Mouse (Mus musculus): ENCODE results near the gene Gtdc1. TPM values are rescaled to one million over a fixed set of nuclear protein-coding genes. Genes with fewer than 3 reads are reported as not detected.

The Gtdc1 gene
- total and polyA plus RNA-seq, 2 experiments from 2014 or later = 18.6 to 43.4 TPM

GRCm38 (mm10) chr2:44763898-44764297, 163.6 kb downstream of the Gtdc1 start:
- WGBS = 88% methylated on average over 1 of the region's 1 CpGs
- Histone ChIP-seq H3K4me2 (ENCODE audit: low read depth, low read length, poor library complexity, severe bottlenecking) (no peak overlapping the region), H3K36me3 (ENCODE audit: insufficient read depth, low read length) (no peaks in the 10 kb centered on the region)

GRCm38 (mm10) chr2:44736618-44737017, 190.8 kb downstream of the Gtdc1 start:
- 98% methylated on average over 1 of the region's 1 CpGs for WGBS
- Histone ChIP-seq H3K36me3 (ENCODE audit: insufficient read depth, low read length) (no peaks in the 10 kb centered on the region), H3K4me3 (ENCODE audit: low read depth, low read length) (no peak overlapping the region), H3K27ac (ENCODE audit: low read depth, low read length) (no peak overlapping the region), H3K4me1 (ENCODE audit: insufficient read depth, low read length) (no peaks in the 10 kb centered on the region), H3K4me2 (ENCODE audit: low read depth, low read length, poor library complexity, severe bottlenecking) (no peak overlapping the region), H3K9ac (replicated peaks; ENCODE audit: low read length, poor library complexity, severe bottlenecking) (no peak overlapping the region), H3K9me3 (ENCODE audit: low read length) (no peaks in the 10 kb centered on the region), H3K27me3 (ENCODE audit: insufficient read depth, low read length) (no peaks in the 10 kb centered on the region)
- DNase-seq (ENCODE audit: low spot score) (no peak), ATAC-seq (ENCODE audit: low FRiP score) (no peak)
- no peak for TF ChIP-seq CTCF (IDR thresholded peaks at IDR 0.05)

More at GRCm38 (mm10) chr2:44763898-44764297, 163.6 kb downstream of the Gtdc1 start:
- Histone ChIP-seq H3K27me3 (ENCODE audit: insufficient read depth, low read length) (no peaks in the 10 kb centered on the region), H3K4me1 (ENCODE audit: insufficient read depth, low read length) (no peaks in the 10 kb centered on the region), H3K27ac (ENCODE audit: low read depth, low read length) (no peak overlapping the region), H3K4me3 (ENCODE audit: low read depth, low read length) (no peak overlapping the region), H3K9ac (replicated peaks; ENCODE audit: low read length, poor library complexity, severe bottlenecking) (no peak overlapping the region), H3K9me3 (ENCODE audit: low read length) (no peaks in the 10 kb centered on the region)
- ATAC-seq (ENCODE audit: low FRiP score) (no peak), DNase-seq (ENCODE audit: low spot score) (no peak)
- TF ChIP-seq CTCF (IDR thresholded peaks at IDR 0.05) = no peak

- H3K4me3 ChIP-seq (ENCODE audit: low read depth, low read length) = no peak overlapping the region
- no peak for ATAC-seq (ENCODE audit: low FRiP score)
- no peaks in the 10 kb centered on the region for H3K4me1 ChIP-seq (ENCODE audit: insufficient read depth, low read length)
- DNase-seq (ENCODE audit: low spot score) = no peak
- H3K9me3 ChIP-seq (ENCODE audit: low read length) = no peaks in the 10 kb centered on the region
- H3K27ac ChIP-seq (ENCODE audit: low read depth, low read length) = no peak overlapping the region
- no peaks in the 10 kb centered on the region for H3K27me3 ChIP-seq (ENCODE audit: insufficient read depth, low read length)
- H3K4me2 ChIP-seq (ENCODE audit: low read depth, low read length, poor library complexity, severe bottlenecking) = no peak overlapping the region
- H3K36me3 ChIP-seq (ENCODE audit: insufficient read depth, low read length) = no peaks in the 10 kb centered on the region
- no peak for TF ChIP-seq CTCF (IDR thresholded peaks at IDR 0.05)
- no peak overlapping the region for H3K9ac ChIP-seq (replicated peaks; ENCODE audit: low read length, poor library complexity, severe bottlenecking)
Measured at GRCm38 (mm10) chr2:44721461-44721860, 206.0 kb downstream of the Gtdc1 start.

GRCm38 (mm10) chr2:44705883-44706615, 221.4 kb downstream of the Gtdc1 start:
- H3K4me1 ChIP-seq (ENCODE audit: insufficient read depth, low read length) = no peaks in the 10 kb centered on the region
- no peak for TF ChIP-seq CTCF (IDR thresholded peaks at IDR 0.05)
- peak overlapping the region; percentile 2; the same call in 1 of the 2 replicates for H3K9ac ChIP-seq (replicated peaks; ENCODE audit: low read length, poor library complexity, severe bottlenecking)
- no peak overlapping the region for H3K4me2 ChIP-seq (ENCODE audit: low read depth, low read length, poor library complexity, severe bottlenecking)
- DNase-seq (ENCODE audit: low spot score) = peak; percentile 27
- no peak overlapping the region for H3K4me3 ChIP-seq (ENCODE audit: low read depth, low read length)
- no peaks in the 10 kb centered on the region for H3K36me3 ChIP-seq (ENCODE audit: insufficient read depth, low read length)
- H3K27ac ChIP-seq (ENCODE audit: low read depth, low read length) = peak overlapping the region; percentile 71
- no peaks in the 10 kb centered on the region for H3K27me3 ChIP-seq (ENCODE audit: insufficient read depth, low read length)
- no peak for ATAC-seq (ENCODE audit: low FRiP score)
- WGBS = 41% methylated on average over 4 of the region's 4 CpGs
- H3K9me3 ChIP-seq (ENCODE audit: low read length) = no peaks in the 10 kb centered on the region

- ATAC-seq (ENCODE audit: low FRiP score) (no peak), DNase-seq (ENCODE audit: low spot score) (no peak)
- Histone ChIP-seq H3K9ac (replicated peaks; ENCODE audit: low read length, poor library complexity, severe bottlenecking) (no peak overlapping the region), H3K27me3 (ENCODE audit: insufficient read depth, low read length) (no peaks in the 10 kb centered on the region), H3K27ac (ENCODE audit: low read depth, low read length) (no peak overlapping the region), H3K36me3 (ENCODE audit: insufficient read depth, low read length) (no peaks in the 10 kb centered on the region), H3K4me3 (ENCODE audit: low read depth, low read length) (no peak overlapping the region), H3K4me2 (ENCODE audit: low read depth, low read length, poor library complexity, severe bottlenecking) (no peak overlapping the region), H3K4me1 (ENCODE audit: insufficient read depth, low read length) (no peaks in the 10 kb centered on the region), H3K9me3 (ENCODE audit: low read length) (no peaks in the 10 kb centered on the region)
- 47% methylated on average over 4 of the region's 4 CpGs for WGBS
- TF ChIP-seq CTCF (IDR thresholded peaks at IDR 0.05) = no peak
Measured at GRCm38 (mm10) chr2:44700276-44700675, 227.2 kb downstream of the Gtdc1 start.

GRCm38 (mm10) chr2:44696441-44696840, 231.0 kb downstream of the Gtdc1 start:
- H3K4me3 ChIP-seq (ENCODE audit: low read depth, low read length) = no peak overlapping the region
- no peaks in the 10 kb centered on the region for H3K9me3 ChIP-seq (ENCODE audit: low read length)
- no peaks in the 10 kb centered on the region for H3K27me3 ChIP-seq (ENCODE audit: insufficient read depth, low read length)
- 44% methylated on average over 3 of the region's 3 CpGs for WGBS
- no peak overlapping the region for H3K4me2 ChIP-seq (ENCODE audit: low read depth, low read length, poor library complexity, severe bottlenecking)
- DNase-seq (ENCODE audit: low spot score) (peak; percentile 44), ATAC-seq (ENCODE audit: low FRiP score) (no peak)
- H3K9ac ChIP-seq (replicated peaks; ENCODE audit: low read length, poor library complexity, severe bottlenecking) = no peak overlapping the region
- no peak for TF ChIP-seq CTCF (IDR thresholded peaks at IDR 0.05)
- H3K27ac ChIP-seq (ENCODE audit: low read depth, low read length) = no peak overlapping the region
- no peaks in the 10 kb centered on the region for H3K36me3 ChIP-seq (ENCODE audit: insufficient read depth, low read length)
- H3K4me1 ChIP-seq (ENCODE audit: insufficient read depth, low read length) = no peaks in the 10 kb centered on the region
